Mouse (Mus musculus) monocyte, adult 59 days (primary cell): ENCODE data around the gene BC004004. TPM values are rescaled to one million over a fixed set of nuclear protein-coding genes. Genes with fewer than 3 reads are reported as not detected.

Source experiments
- total RNA-seq, 2 experiments: library from RNA; stranded (reverse); gene quantifications; one replicate each; pipeline ENCODE4 v1.2.4; 2023

BC004004 gene
- 10 to 100 TPM; 60.0 to 73.2 TPM for total RNA-seq

GRCm38 (mm10) chr17:29268682-29269348 is at the start of gene BC004004:
BC004004 (plus strand) TSS chr17:29268788.

DNA sequence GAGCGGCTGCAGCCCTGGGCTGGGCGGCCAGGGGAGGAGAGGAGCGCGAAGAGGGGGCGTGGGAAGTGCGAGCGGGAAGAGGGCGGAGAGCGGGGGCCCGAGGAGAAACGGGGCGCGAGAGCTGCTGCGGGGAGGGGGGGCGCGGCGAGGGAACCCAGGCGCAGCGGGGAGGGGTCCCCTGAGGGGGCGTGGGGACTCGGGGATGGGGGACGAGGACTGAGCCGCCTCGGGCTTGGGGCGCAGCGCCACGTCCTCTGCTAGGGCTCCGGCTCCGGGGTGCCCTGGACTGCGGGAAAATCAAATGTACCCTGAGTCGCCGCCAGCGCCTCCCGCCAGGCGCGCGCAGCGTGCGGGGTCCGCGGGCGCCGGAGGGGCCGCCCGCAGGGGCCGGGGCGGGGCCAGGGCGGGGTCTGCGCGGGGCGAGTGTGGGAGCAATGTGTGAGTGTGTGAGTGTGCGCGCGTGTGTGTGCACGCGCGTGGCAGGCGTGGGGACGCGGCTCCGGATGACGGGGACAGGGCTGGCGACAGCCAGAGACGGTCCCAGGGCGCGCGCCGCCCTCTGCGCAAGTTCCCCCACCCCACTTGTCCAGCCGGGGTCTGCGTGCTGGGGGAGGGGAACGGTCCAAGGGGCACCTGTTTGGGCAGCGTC is 30.7 kb upstream of the BC004004 start, which contains the start of gene Cpne5:
TSS of gene Cpne5 (minus strand) at position 396 of the 649 bp plus-strand sequence.

DNA sequence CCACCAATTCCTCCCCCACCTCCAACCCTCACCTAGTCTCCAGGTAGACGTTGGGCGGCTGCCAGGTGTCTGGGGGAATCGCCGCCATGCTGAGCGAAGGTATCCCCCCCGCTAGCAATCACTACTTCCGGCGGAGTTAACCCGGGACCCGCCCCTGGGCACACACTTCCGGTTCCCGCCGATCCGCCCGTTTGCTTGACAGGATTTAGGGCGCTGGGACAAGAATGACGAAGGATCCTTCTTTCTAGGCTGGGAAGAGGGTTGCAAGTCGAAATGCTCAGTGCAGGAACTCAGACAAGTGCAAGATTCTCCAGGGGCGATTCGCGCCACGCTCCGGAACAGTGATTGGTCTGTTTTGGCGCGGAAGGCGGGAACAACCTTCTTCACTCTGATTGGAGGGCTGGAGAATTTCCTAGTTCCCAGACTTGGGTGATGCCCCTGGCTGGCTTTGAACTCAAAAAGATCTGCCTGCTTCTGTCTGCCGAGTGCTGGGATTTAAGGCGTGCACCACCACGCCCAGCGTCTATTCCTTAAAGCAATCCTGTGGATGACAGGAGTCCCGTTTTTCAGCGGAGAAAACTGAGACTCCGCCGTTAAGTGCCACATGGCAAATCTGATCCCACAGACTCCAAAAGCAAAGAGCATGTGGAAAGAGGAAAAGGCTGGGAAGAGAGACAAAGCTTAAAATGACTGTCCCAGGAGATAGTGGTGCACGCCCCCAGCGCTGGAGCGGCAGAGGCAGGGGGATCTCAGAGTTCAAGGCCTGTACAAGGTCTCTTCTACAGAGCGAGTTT is 4.6 kb upstream of the BC004004 start, which contains the start of gene Ppil1:
TSS of gene Ppil1 (minus strand) at position 347 of the 794 bp plus-strand sequence.

GRCm38 (mm10) chr17:29317380-29317779 is 48.8 kb downstream of the BC004004 start, which contains the start of gene Pi16:
Pi16 (plus strand) TSS chr17:29317680.

DNA sequence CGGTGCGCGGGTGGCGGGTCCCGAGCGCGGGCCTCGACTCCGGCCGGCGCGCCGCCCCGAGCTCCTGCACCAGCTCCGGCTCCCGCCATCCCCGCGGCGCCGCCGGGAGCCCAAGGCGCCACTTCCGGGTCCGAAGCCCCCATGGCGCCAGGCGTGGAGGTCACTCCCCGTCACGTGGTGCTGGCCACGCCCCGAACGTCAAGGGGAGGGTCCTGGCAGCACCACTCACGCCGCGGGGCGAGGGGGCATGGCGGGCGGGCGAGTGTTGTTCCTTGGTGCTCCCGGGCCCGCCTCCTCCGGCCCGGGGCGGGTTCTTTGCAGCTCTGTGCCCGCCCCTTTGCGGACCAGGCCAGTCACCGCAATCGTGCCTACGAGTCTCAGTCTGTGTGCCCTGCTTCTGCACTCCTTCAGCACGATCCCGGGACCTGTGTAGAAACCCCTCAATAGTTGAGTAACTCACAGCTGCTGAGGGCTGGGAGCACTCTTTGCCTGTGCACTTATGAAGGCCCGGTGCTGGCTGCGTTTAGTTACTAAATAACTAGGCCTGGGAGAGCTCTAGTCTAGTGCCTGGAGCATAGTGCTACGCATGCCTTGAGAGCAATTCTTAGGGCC is 79.2 kb downstream of the BC004004 start, which contains the start of gene Mtch1:
TSS of gene Mtch1 (minus strand) at position 290 of the 612 bp plus-strand sequence.

GRCm38 (mm10) chr17:29360761-29361221 is 92.2 kb downstream of the BC004004 start, which contains the start of gene Fgd2:
Fgd2 (plus strand) TSS chr17:29360914.

Other genes with a start within 250 kb of the BC004004 start
- gene Srsf3, start 236.2 kb upstream of the BC004004 start, total RNA-seq: 100 to 1,000 TPM; 322 to 336 TPM
- 100 to 1,000 TPM; 143 to 144 TPM for gene Cdkn1a, start 177.8 kb upstream of the BC004004 start, total RNA-seq
- gene Rab44, start 154.6 kb upstream of the BC004004 start, total RNA-seq: 10 to 100 TPM; 19.2 to 34.7 TPM
- under 1 TPM; 0.06 to 0.10 TPM for gene Cpne5, start 30.6 kb upstream of the BC004004 start, total RNA-seq
- 1 to 10 TPM; 6.7 to 9.2 TPM for gene Ppil1, start 4.6 kb upstream of the BC004004 start, total RNA-seq
- gene Pi16, start 48.9 kb downstream of the BC004004 start, total RNA-seq: 10 to 100 TPM; 53.3 to 59.4 TPM
- 10 to 100 TPM; 92.5 to 99.1 TPM for gene Mtch1, start 79.1 kb downstream of the BC004004 start, total RNA-seq
- 100 to 1,000 TPM; 194 to 212 TPM for gene Fgd2, start 92.1 kb downstream of the BC004004 start, total RNA-seq
- 1,000 to 10,000 TPM; 1,228 to 1,267 TPM for gene Pim1, start 222.0 kb downstream of the BC004004 start, total RNA-seq